Mouse (Mus musculus) kidney, embryonic 16.5 days (tissue): Measurements from ENCODE around the gene Rabggtb. TPM values are rescaled to one million over a fixed set of nuclear protein-coding genes. Genes with fewer than 3 reads are reported as not detected.

Experiments used
- ATAC-seq: fragments of 200-750 bp; cut with Nextera tagmentation; 2 replicates; pipeline ENCODE4 v1.8.0; 2017; ENCODE audit warnings: moderate TSS enrichment; ENCODE audit not compliant: low FRiP score, low TSS enrichment
- H3K27ac ChIP-seq: fragments of 300-500 bp; sonication (generic); 2 replicates; pipeline ENCODE4 v1.5.1; 2014; ENCODE audit warnings: low read length
- H3K27me3 ChIP-seq: fragments of 300-500 bp; sonication (generic); 2 replicates; pipeline ENCODE4 v1.6.1; 2014; ENCODE audit warnings: low read length, control low read depth, mixed read lengths; ENCODE audit not compliant: insufficient read depth
- H3K36me3 ChIP-seq: fragments of 300-500 bp; sonication (generic); 2 replicates; pipeline ENCODE4 v1.6.1; 2014; ENCODE audit warnings: low read length, control low read depth, mixed read lengths; ENCODE audit not compliant: insufficient read depth
- H3K4me1 ChIP-seq: fragments of 300-500 bp; sonication (generic); 2 replicates; pipeline ENCODE4 v1.6.1; 2014; ENCODE audit warnings: low read length, control low read depth, mixed read lengths; ENCODE audit not compliant: insufficient read depth
- H3K4me2 ChIP-seq: fragments of 300-500 bp; sonication (generic); replicated peaks from 2 replicates; pipeline ENCODE4 v1.6.1; 2014; ENCODE audit warnings: low read depth, low read length
- H3K4me3 ChIP-seq: fragments of 300-500 bp; sonication (generic); 2 replicates; pipeline ENCODE4 v1.5.1; 2014; ENCODE audit warnings: mild to moderate bottlenecking, low read length
- H3K9ac ChIP-seq: fragments of 300-500 bp; sonication (generic); replicated peaks from 2 replicates; pipeline ENCODE4 v1.6.1; 2014; ENCODE audit warnings: low read length
- H3K9me3 ChIP-seq: fragments of 300-500 bp; sonication (generic); 2 replicates; pipeline ENCODE4 v1.6.1; 2016; ENCODE audit warnings: low read length, control low read depth
- whole genome bisulfite sequencing: fragments of 180-500 bp; shearing (Covaris S2); extraction: QIAGEN DNeasy Blood & Tissue Kit; methylation state at CpG from one replicate; pipeline ENCODE4 v1.1.7; 2014; 5-methylcytosine and 5-hydroxymethylcytosine counted together
- polyA plus RNA-seq: library from polyadenylated mRNA; unstranded; fragments of >200 nt; fragmentation: Nextera tagmentation; extraction: Ambion mirVana; gene quantifications from 2 replicates; pipeline ENCODE4 v1.2.1, GENCODE M21; 2015

The Rabggtb gene
- polyA plus RNA-seq, 1 experiment from 2014 or later: 58.7 TPM

DNA sequence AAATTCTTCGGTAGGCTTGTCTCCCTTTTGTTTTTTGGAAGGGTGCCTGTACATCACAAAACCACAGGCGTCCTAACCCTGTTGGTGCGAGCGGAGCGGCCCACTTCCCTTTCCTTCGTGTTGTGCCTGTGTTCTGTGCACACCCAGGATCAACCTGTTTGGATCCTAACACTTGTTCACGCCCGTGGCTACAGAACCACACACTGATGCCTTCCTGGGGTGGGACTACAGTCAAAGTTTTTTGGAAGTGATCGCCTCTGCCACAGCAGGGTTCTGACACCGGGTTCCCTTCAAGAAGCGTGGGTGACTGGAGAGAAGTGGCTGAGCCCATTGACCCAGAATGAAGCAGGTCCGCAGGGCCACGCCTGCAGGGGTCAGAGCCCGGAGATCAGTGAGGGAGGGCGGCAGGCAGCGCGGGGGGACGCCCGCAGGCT, 31.1 kb upstream of the Rabggtb start:
- Histone ChIP-seq H3K27me3 (no peaks in the 10 kb centered on the region), H3K27ac (peak overlapping the region; percentile 59), H3K4me3 (peak overlapping the region; percentile 65), H3K9ac (peak overlapping the region; percentile 75), H3K36me3 (peaks cover 3% of the 10 kb centered on the region; the same call in 1 of the 2 replicates), H3K9me3 (no peaks in the 10 kb centered on the region), H3K4me2 (peak overlapping the region; percentile 51), H3K4me1 (peaks cover 14% of the 10 kb centered on the region)
- ATAC-seq: peak; percentile 71
- under 1% methylated on average over 19 of the region's 19 CpGs for WGBS

DNA sequence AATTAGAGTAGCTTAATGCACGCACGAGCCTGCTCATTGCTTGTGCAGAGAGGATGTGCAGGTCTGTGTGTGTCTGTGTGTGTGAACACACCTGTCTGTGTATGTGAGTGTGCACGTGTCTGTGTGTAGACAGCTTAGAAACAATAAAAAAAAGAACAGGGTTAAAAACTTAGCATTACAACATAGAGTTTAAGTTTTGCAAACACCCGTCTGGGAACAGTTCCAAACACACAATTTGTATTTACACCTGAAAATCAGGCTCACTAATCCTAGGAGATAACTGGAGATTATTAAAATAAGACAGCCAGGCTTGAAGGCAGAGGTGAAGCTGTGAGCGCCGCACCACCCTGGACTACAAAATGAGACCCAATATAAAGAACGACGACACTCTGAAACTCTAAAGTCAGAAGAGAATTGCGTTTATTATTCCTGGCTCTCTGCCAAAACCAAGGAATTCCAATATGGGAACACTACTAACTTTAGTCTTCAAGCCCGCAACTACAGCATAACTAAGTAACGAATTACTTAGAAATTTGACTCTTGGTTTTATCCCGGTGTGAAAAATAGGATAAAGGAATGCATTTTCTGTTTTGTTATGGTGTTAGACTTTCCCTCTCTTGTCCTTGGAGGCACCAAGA, 30.3 kb upstream of the Rabggtb start:
- H3K4me3 ChIP-seq: peak overlapping the region; percentile 65
- no peaks in the 10 kb centered on the region for H3K27me3 ChIP-seq
- peaks cover 14% of the 10 kb centered on the region for H3K4me1 ChIP-seq
- no peaks in the 10 kb centered on the region for H3K9me3 ChIP-seq
- peak overlapping the region; percentile 59 for H3K27ac ChIP-seq
- peaks cover 11% of the 10 kb centered on the region for H3K36me3 ChIP-seq
- no peak for ATAC-seq
- peak overlapping the region; percentile 51 for H3K4me2 ChIP-seq
- WGBS: 22% methylated on average over 12 of the region's 12 CpGs
- peak overlapping the region; percentile 75; the same call in 1 of the 2 replicates for H3K9ac ChIP-seq

DNA sequence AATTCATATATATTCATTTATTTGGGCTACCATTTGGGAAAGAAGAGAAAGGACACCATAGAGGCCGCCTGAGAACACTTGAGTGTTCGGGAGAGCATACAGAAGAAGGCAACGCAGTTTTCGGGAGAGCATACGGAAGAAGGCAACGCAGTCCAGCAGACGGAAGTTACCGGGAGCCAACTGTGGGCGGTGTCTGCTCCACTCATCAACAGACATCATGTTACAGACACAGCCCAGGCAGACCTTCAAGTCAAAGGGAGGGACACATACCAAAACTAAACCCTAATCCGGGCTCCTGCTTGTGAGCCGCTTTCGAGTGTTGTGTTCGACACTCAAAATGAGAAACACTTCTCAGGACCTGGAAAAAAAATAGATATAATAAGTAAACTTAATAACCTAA, 28.8 kb upstream of the Rabggtb start:
- ATAC-seq: no peak
- 94% methylated on average over 13 of the region's 13 CpGs for WGBS

DNA sequence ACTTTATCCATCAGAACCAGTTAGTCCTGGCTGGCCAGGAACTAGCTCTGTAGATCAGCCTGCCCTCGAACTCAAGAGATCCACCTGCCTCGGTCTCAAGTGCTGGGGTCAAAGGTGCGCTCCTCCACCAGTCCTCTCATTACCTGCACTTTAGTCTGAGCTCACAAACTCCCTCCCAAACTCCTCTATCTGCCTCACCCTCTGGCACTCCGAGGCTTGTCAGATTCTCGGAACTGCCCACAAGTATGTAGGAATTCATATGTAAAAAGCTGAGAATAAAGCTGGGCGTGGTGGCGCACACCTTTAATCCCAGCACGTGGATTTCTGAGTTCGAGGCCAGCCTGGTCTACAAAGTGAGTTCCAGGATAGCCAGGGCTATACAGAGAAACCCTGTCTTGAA, 27.7 kb upstream of the Rabggtb start:
- peaks cover 19% of the 10 kb centered on the region for H3K4me1 ChIP-seq
- H3K27me3 ChIP-seq: no peaks in the 10 kb centered on the region
- no peak overlapping the region for H3K4me3 ChIP-seq
- H3K36me3 ChIP-seq: peaks cover 30% of the 10 kb centered on the region
- H3K9me3 ChIP-seq: no peaks in the 10 kb centered on the region
- WGBS: 93% methylated on average over 9 of the region's 9 CpGs
- no peak overlapping the region for H3K9ac ChIP-seq
- ATAC-seq: no peak
- H3K4me2 ChIP-seq: no peak overlapping the region
- no peak overlapping the region for H3K27ac ChIP-seq

More for the DNA sequence above, 28.8 kb upstream of the Rabggtb start:
- no peak overlapping the region for H3K4me2 ChIP-seq
- H3K4me3 ChIP-seq: no peak overlapping the region
- peaks cover 26% of the 10 kb centered on the region for H3K36me3 ChIP-seq
- no peak overlapping the region for H3K27ac ChIP-seq
- no peaks in the 10 kb centered on the region for H3K27me3 ChIP-seq
- no peak overlapping the region for H3K9ac ChIP-seq
- H3K9me3 ChIP-seq: no peaks in the 10 kb centered on the region
- peaks cover 19% of the 10 kb centered on the region for H3K4me1 ChIP-seq

DNA sequence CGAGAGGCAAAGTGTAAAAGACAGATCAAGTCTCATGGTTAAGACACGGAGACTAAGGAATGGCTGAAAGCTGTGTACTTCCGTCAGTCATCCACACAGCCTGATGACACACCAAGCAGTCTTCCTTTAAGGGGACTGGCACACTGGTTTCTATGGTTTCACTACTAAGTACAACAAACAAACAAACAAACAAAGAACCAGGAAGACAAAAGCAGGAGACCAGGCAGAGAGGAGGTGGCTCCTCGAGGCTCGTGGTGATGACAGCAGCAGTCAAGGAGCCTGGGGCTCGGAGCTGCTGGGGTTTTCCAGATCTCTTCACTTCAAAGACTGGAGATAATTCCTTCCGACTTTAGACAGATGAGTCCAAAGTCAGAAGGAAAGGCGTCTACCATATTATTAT, 27.2 kb upstream of the Rabggtb start:
- H3K27ac ChIP-seq: no peak overlapping the region
- no peaks in the 10 kb centered on the region for H3K27me3 ChIP-seq
- 90% methylated on average over 8 of the region's 8 CpGs for WGBS
- peaks cover 34% of the 10 kb centered on the region for H3K36me3 ChIP-seq
- H3K4me3 ChIP-seq: no peak overlapping the region
- H3K9ac ChIP-seq: no peak overlapping the region
- H3K4me1 ChIP-seq: peaks cover 15% of the 10 kb centered on the region
- no peak for ATAC-seq
- H3K9me3 ChIP-seq: no peaks in the 10 kb centered on the region
- H3K4me2 ChIP-seq: no peak overlapping the region

DNA sequence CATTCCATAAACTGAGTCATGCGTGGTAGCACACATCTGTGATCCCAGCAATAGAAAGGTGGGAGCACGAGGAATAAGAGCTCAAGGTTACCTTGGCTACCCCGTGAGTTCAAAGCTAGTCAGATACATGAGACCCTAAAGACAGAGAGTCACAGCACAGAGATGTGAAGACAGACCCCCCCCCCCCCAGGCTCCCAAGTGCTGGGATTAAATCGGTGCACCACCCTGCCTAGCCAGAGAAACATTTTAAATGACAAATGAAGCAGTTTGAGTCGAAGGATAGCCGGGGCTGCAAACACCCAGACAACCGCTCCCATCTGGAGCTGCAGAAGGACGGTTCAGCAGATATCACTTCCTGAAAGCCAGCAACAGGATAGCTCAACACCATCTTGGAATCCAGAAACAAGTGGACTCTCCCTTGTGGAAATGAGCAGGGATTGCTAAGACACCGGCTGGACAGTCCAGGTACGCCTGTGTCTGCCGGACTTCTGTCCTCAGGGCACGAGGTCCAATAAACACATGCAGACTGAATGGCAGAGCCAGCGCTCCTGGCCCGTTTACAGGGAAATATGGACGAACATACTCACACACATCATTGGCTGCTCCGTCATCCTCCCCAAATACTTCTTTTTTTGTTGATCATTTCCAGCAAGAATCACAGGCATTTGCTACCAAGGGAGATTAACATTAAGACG, 24.5 kb upstream of the Rabggtb start:
- H3K36me3 ChIP-seq: peaks cover 55% of the 10 kb centered on the region
- no peak for ATAC-seq

DNA sequence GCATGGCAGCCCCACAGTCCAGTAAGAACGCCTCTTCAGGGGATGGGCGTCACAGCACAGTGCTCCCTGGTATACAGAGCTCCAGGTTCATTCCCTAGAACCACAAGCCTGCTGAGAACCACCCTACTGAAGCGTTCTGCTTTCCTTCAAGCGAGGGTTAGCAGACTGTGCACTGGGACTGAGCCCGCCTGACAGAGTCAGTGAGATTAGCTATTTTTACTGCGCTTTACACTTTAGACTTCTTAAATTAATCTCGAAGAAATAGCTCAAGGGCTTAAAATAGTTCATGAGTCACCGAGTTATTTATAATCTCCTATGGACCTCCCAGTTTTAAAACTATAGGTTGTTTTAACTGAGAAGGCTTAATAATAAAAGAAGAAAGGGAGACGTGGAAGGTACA, 23.1 kb upstream of the Rabggtb start:
- Histone ChIP-seq H3K4me3 (no peak overlapping the region), H3K4me2 (no peak overlapping the region), H3K27ac (no peak overlapping the region), H3K27me3 (no peaks in the 10 kb centered on the region), H3K9me3 (no peaks in the 10 kb centered on the region), H3K9ac (no peak overlapping the region), H3K4me1 (0 out of 2 replicates have a peak, but pooled peaks cover 5% of the 10 kb centered on the region), H3K36me3 (peaks cover 64% of the 10 kb centered on the region)
- 75% methylated on average over 9 of the region's 9 CpGs for WGBS
- ATAC-seq: no peak

More for the DNA sequence above, 24.5 kb upstream of the Rabggtb start:
- Histone ChIP-seq H3K4me1 (0 out of 2 replicates have a peak, but pooled peaks cover 5% of the 10 kb centered on the region), H3K9ac (no peak overlapping the region), H3K4me3 (no peak overlapping the region), H3K27ac (no peak overlapping the region), H3K27me3 (no peaks in the 10 kb centered on the region), H3K9me3 (no peaks in the 10 kb centered on the region), H3K4me2 (no peak overlapping the region)
- 84% methylated on average over 17 of the region's 17 CpGs for WGBS

DNA sequence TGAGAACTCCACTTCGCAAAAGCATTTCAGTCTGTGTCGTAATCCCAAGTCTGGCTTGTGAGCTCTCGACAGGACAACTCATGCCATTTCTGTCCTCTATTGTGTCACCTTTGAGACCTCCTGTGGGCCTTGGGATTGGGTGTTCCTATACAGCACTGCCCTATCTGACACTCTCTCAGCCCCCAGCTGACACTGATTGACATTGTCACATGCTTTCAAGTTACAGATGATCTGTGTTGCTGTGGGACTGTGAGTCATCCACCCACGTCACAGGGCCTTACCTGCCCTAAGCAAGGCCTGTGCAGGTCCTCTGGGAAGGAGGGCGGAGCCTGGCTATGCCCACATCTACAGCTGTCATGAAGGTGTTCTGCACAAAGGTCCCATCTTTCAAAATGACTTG, 19.7 kb upstream of the Rabggtb start:
- H3K4me2 ChIP-seq: no peak overlapping the region
- no peaks in the 10 kb centered on the region for H3K9me3 ChIP-seq
- H3K9ac ChIP-seq: no peak overlapping the region
- no peaks in the 10 kb centered on the region for H3K27me3 ChIP-seq
- 91% methylated on average over 5 of the region's 5 CpGs for WGBS
- H3K27ac ChIP-seq: no peak overlapping the region
- no peaks in the 10 kb centered on the region for H3K4me1 ChIP-seq
- H3K36me3 ChIP-seq: peaks cover 69% of the 10 kb centered on the region
- ATAC-seq: no peak
- H3K4me3 ChIP-seq: no peak overlapping the region

DNA sequence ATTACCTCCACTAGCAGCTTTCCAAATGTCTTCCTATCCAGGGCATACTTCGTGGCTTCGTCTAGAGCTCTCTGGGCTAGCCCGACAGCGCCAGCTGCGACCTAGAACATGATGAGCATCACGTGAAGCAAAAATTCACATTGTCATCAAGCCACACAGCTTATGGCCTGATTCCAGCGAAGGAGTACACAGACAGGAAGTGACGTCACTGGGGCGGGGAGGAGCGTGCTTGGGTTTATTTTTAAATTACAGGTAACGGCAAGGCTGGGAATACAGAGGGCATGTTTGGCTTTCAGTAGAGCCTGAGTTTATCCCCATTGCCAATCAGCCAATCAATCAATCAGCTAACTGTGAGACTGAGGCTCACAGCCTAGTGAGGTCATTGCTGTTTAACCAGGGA, 16.7 kb upstream of the Rabggtb start:
- Histone ChIP-seq H3K36me3 (peaks cover 61% of the 10 kb centered on the region), H3K27me3 (no peaks in the 10 kb centered on the region), H3K27ac (no peak overlapping the region), H3K4me1 (no peaks in the 10 kb centered on the region), H3K4me2 (no peak overlapping the region), H3K9me3 (no peaks in the 10 kb centered on the region), H3K4me3 (no peak overlapping the region), H3K9ac (no peak overlapping the region)
- ATAC-seq: no peak
- 92% methylated on average over 11 of the region's 11 CpGs for WGBS

DNA sequence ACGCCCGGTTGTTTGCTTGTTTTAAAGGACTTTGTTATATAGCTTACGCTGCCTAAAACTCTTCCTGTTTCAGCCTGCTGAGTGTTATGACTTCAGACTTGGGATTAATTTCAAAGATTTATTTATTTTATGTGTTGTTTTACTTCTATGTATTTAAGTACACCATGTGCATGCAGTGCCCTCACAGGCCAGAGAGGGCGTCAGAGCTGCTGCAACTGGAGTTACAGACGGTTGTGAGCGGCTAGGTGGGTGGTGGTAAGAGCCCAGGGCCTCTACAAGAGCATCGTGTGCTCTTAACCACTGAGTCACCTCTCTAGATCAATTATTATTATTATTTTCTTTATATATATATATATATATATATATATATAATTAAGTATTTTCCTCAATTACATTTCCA, 13.5 kb upstream of the Rabggtb start:
- H3K27me3 ChIP-seq: no peaks in the 10 kb centered on the region
- 92% methylated on average over 7 of the region's 7 CpGs for WGBS
- H3K36me3 ChIP-seq: peaks cover 50% of the 10 kb centered on the region
- no peak overlapping the region for H3K4me2 ChIP-seq
- no peaks in the 10 kb centered on the region for H3K9me3 ChIP-seq
- no peak for ATAC-seq
- no peak overlapping the region for H3K27ac ChIP-seq
- no peaks in the 10 kb centered on the region for H3K4me1 ChIP-seq
- no peak overlapping the region for H3K9ac ChIP-seq
- H3K4me3 ChIP-seq: no peak overlapping the region
